Mouse (Mus musculus) retina, adult 2 months (tissue): ENCODE data around the gene Map1lc3a.

Experiments used
- DNase-seq: peaks from one replicate; pipeline ENCODE4 v3.0.0-alpha.2; 2012; ENCODE audit warnings: low read depth, low spot score

The Map1lc3a gene

DNA sequence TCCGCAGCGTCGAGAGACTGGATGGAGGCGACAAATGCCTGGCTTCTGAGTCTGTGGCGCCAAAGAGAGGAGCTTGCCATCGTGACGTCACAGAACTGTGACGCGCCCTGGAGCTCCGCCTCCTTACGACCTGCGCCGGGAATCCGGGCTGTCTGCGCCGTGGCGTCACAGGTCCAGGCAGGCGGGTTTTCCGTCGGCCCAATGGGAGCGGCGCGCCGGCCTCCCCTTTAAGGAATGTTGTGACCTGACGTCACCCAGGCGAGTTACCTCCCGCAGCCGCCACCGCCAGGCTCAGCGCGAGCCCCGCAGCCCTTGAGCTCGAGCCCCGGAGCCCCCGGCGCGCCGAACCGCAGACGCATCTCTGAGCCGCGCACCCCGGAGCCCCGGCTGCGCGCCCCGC, at the start of gene Map1lc3a:
Gene Map1lc3a, plus strand, starts transcription at position 103 of the 400 bp plus-strand sequence.
- DNase-seq = peak; percentile 90

DNA sequence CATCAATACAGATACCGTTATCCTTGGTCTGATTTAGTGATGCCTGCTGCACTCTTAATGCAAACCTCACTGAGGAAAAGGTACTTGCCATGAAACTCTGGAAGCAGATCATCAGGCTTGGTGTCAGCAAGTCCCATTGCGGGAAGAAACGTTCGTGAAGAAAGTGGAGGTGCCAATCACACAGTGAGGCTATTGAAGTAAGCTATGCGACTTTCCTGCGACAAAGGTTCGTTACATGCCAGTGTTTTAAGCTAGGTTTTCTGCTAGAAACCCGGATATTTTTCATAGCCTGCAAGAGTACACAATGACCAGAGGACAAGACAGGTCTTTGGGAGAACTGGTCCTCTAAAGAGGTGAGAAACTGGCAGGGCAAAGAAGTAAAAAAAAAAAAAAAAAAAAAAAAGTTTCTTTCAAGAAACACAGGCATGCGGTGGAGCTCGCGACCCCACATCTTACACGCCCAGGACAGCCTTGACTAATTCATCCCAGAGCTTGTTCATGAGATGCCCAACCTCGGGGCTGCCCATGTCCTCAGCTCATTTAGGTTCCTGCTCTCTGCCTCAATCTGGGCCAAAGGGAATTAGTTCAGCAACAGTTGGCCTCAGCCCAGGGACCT, 40.2 kb upstream of the Map1lc3a start:
- no peak for DNase-seq

DNA sequence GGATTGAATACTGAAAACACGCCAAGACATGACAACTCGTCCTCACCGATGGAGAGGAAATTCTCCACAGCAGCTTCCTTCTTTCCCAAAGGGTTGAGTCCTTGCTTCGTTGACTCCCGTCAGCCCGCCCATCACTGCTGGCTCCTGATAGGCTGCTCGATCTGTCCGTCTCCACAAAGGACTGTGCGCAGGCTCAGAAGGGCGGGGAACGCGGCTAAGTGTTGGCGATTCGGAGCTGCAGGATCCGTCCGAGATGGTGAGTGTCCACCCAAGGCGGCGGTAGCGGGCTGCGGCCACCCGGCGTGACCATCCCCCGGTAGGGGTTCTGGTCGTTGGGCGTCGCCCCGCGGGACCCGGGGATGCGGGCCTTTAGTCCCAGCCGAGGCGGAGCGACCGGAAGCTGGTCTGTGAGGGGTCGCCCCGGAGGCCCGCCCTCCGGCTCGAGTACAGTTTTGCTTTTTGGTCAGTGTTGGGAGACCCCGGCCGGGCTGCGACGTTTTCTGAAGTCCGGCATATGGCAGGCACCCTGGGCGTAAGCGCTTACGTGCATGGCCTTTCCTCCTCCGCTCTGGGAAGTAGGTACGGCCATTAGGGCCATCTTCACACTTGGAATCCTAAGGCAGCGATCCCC, 39.6 kb upstream of the Map1lc3a start, which contains the start of gene Dynlrb1:
Gene Dynlrb1, plus strand, starts transcription at position 172 of the 631 bp plus-strand sequence.
- peak; percentile 96 for DNase-seq

- no peak for DNase-seq
These were observed 38.8 kb upstream of the Map1lc3a start for GRCm38 (mm10) chr2:155237276-155237675.

GRCm38 (mm10) chr2:155240915-155241314, 35.2 kb upstream of the Map1lc3a start:
- DNase-seq = no peak

- DNase-seq = no peak
These were observed 33.7 kb upstream of the Map1lc3a start for GRCm38 (mm10) chr2:155242296-155242855.

DNA sequence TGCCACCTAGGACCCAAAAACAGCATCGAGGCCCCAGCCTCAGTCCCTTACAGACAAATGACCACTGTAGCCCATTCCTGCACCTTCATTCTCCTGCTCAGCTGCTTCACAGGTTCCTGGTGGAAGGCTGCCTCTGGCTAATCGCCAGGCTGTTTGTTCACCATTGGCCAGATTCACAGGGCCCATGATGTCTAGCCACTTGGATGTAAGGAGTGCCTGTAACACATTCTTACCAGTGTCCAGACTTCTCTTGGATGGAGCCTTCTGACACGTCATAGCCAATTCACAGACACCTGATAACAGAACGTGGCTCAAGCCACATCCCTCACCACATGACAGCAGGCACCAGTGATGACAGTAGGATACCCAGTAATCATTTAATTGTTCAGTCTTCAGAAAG, 29.9 kb upstream of the Map1lc3a start:
- no peak for DNase-seq

DNA sequence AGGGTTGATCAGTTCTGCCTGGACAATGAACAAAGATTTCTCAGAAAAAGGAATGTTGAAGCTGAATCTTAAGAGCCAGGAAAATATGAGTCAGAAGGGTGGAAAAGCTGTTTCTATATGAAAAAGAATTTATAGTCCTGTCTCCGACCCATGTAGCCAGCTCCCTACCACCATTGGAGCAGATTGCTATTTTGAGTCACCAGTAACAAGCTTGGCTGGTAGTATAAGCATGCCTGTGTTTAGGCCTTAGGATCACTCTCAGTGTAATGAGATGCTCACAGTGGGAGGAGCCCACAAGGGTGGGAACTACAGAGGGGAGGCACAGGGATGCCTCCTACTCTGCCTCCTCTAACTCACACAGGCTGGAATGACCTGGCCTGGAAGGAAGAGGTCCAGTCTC, 27.9 kb upstream of the Map1lc3a start:
- no peak for DNase-seq

- no peak for DNase-seq
These were observed 27.4 kb upstream of the Map1lc3a start for GRCm38 (mm10) chr2:155248718-155249117.

GRCm38 (mm10) chr2:155249588-155249987, 26.5 kb upstream of the Map1lc3a start:
- DNase-seq = no peak

GRCm38 (mm10) chr2:155265526-155265925, 10.6 kb upstream of the Map1lc3a start:
- DNase-seq = no peak

DNA sequence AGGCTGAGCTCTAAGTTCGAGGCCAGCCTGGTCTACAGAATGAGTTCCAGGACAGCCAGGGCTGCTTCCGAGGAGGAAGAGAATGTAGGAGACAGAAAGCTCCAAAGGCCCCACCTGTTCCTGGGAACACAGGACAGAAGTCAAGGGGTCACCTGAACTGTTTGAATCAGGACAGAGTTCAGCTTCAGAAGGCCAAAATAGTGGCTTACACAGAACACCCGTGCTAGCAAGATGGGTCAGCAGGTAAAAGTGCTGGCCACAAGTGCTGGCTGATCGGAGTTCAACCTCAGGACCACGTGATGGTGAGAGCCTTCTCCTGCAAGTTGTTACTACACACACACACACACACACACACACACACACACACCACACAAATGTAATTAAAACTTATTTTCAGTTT, 9.2 kb upstream of the Map1lc3a start:
- DNase-seq = no peak

- no peak for DNase-seq
These were observed 4.1 kb upstream of the Map1lc3a start for GRCm38 (mm10) chr2:155271957-155272356.

DNA sequence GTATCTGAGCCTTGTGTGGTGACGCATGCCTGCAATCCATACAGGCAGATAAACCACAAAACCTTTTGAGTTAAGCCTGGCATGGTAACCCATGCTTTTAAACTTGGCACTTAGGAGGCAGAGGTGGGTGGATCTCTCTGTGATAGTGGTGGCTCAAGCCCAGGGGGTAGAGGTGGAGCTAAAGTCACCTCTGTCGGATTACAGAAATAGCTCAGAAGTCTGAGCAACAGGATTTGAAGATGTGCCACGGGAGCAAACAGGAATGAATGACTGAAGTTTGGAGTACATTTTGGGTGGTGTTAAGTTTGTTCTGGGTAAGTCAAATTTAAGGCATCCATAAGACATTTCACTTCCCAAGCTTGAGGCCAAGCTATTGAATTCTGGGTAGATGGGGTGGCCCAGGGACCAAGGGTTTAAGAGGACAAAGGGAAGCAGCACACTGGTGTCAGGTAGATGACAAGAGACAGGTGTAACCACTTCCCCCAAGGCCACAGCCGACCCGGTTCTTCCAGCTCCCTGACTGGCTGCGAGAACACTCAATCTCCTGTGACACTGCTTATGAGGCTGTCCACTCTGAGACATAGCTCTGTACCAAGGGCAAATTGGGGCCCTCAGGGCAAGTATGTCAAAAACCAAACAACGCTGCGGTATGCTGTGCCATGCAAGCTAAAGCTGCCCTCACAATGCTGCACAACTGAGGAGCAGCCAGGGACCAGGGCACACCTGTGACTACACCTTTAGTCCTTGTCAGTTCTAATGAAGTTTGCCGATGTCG, 3.5 kb upstream of the Map1lc3a start:
- DNase-seq = no peak

- DNase-seq = no peak
These were observed 2.5 kb upstream of the Map1lc3a start for GRCm38 (mm10) chr2:155273603-155274002.

DNA sequence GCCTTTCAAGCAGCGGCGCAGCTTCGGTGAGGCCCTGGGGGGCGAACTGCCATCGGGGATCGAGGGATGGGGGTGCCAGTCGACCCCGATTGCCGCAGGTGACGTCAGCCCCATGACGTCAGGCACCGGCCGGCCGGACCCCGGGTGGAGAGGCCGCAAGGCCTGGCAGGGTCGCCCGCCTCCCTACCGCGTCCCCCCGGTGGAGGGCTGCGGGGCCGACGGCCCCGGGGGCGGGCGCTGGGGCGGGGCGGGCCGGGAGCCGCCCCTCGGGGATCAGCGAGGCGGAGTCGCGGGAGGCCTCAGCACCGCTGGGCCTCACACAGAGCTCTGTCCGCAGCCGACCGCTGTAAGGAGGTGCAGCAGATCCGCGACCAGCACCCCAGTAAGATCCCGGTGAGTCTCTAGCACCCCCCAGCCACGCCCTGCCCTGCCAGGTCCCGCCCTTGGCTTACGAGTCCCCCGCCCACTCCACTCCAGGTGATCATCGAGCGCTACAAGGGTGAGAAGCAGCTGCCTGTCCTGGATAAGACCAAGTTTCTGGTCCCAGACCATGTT, 601 bp downstream of the Map1lc3a start:
- peak; percentile 26 for DNase-seq

DNA sequence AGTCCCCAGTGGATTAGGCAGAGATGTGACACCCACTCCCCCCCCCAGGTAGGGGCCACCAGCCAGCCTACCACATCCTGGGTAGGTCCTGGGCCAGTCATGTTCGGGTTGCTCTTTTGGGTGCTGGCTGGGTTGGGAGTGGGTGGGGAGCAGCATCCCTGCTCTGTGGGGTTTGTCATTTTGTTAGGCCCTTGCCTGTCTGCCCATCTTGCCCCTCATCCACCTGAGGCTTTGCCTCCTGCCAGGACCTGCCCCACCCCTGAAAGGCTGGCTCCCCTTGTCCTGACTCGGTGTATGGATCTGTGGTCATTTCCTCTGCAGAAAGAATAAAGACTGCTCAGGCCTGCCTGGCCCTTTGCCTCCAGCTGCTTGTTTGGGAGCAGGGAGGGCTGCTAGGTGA, 1.6 kb downstream of the Map1lc3a start:
- no peak for DNase-seq

GRCm38 (mm10) chr2:155278361-155278760, 2.3 kb downstream of the Map1lc3a start:
- no peak for DNase-seq

GRCm38 (mm10) chr2:155279163-155279562, 3.1 kb downstream of the Map1lc3a start:
- DNase-seq = no peak

GRCm38 (mm10) chr2:155280116-155280515, 4.0 kb downstream of the Map1lc3a start:
- DNase-seq = no peak

GRCm38 (mm10) chr2:155283793-155284192, 7.7 kb downstream of the Map1lc3a start:
- no peak for DNase-seq

- no peak for DNase-seq
These were observed 8.6 kb downstream of the Map1lc3a start for GRCm38 (mm10) chr2:155284647-155285046.
